ENCODE assay signal across 29 mouse cellular contexts in the genomic region with DNA sequence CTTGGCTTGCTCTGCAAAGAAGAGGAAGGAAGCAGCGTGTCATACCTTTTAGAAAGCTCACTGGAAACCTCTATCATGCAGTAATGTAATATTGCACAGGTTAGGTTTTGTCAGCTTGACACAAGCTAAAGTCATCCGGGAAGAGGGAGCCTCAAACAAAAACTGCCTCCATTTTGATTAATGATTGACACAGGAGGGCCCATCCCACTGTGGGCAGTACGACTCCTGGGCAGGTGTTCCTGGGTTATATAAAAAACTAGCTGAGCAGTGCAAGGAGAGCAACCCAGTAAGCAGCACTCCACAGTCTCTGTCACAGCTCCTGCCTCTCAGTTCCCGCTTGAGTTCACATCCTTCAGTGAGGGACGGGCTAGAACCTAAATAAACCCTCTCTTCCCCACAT. TPM values are rescaled to one million over a fixed set of nuclear protein-coding genes. Genes with fewer than 3 reads are reported as not detected.
A peak's percentile ranks its signal among the peaks of the same experiment; 100 is the strongest.
DNase-seq lines count a peak whose midpoint lies in the region; ATAC-seq lines count a peak whose summit lies in the region.
"Had no signal": no experiment of that assay in that cellular context is flagged by ENCODE, and none has a peak within 500 bp of the region (broad histone marks: within the 10 kb centered on the region; RNA-seq: fewer than 3 reads in every experiment).

No protein-coding gene starts in this region.

- no peaks in the 10 kb centered on the region for H3K9me3 ChIP-seq in kidney, embryonic 14.5 days (ENCODE audit: control insufficient read depth, low read length)
- H3K9me3 ChIP-seq: forebrain, embryonic 10.5 days; forebrain, embryonic 13.5 days; G1E; heart, embryonic 12.5 days; heart, embryonic 15.5 days had no signal

- 84% methylated on average over 5 of the region's 5 CpGs for WGBS in kidney, embryonic 14.5 days

- peaks cover 4% of the 10 kb centered on the region for H3K4me1 ChIP-seq in kidney, embryonic 14.5 days (ENCODE audit: control insufficient read depth, insufficient read depth, low read length)

- no peak overlapping the region for H3K9ac ChIP-seq in kidney, embryonic 14.5 days (ENCODE audit: low read depth, low read length)
- H3K9ac ChIP-seq: forebrain, embryonic 13.5 days; forebrain, postnatal 0 days; heart, embryonic 12.5 days; heart, embryonic 15.5 days; hindbrain, embryonic 14.5 days had no signal

- peaks cover 47% of the 10 kb centered on the region for H3K36me3 ChIP-seq in kidney, embryonic 14.5 days (ENCODE audit: control insufficient read depth, insufficient read depth, low read length)

- H3K27me3 ChIP-seq in kidney, embryonic 14.5 days (ENCODE audit: control insufficient read depth, insufficient read depth, low read length), result no peaks in the 10 kb centered on the region
- H3K27me3 ChIP-seq: forebrain, embryonic 13.5 days; heart, embryonic 12.5 days; heart, embryonic 15.5 days; Patski had no signal

- DNase-seq in kidney, adult 11 months, result peak; percentile 35
- DNase-seq in kidney, postnatal 4 days, result no peak
- DNase-seq in kidney, adult 8-10 months, result peak; percentile 39 to 48
- DNase-seq in kidney, postnatal 14 days, result peak; percentile 25
- DNase-seq in kidney, postnatal 36 days, result peak; percentile 45 to 60
- no peak for DNase-seq in lung, postnatal 4 days
- DNase-seq: adrenal gland, postnatal 10 days; adrenal gland, postnatal 36 days; B cell, adult 2 months; cerebellum, adult 18-20 months; cerebellum, adult 9-10 months; cerebellum, postnatal 14 days; forebrain, postnatal 0 days; gastrocnemius, adult 2 months; gastrocnemius, postnatal 14 days; heart, adult 18-20 months; heart, postnatal 10 days; heart, postnatal 4 days had no signal

- no peak overlapping the region for H3K27ac ChIP-seq in kidney, embryonic 14.5 days (ENCODE audit: low read depth, low read length)
- H3K27ac ChIP-seq: forebrain, embryonic 10.5 days; forebrain, embryonic 13.5 days; gastrocnemius, adult 2 months; heart, embryonic 15.5 days; hindbrain, embryonic 14.5 days had no signal

- H3K4me3 ChIP-seq in kidney, embryonic 14.5 days (ENCODE audit: low read length), result no peak overlapping the region
- H3K4me3 ChIP-seq: forebrain, embryonic 13.5 days; gastrocnemius, adult 2 months; heart, embryonic 12.5 days; heart, embryonic 15.5 days had no signal

- H3K4me2 ChIP-seq in kidney, embryonic 14.5 days (replicated peaks; ENCODE audit: low read depth, low read length), result no peak overlapping the region
- H3K4me2 ChIP-seq: forebrain, embryonic 13.5 days; heart, embryonic 12.5 days; heart, embryonic 15.5 days; hindbrain, embryonic 14.5 days had no signal

- ATAC-seq in kidney, embryonic 14.5 days (ENCODE audit: low FRiP score, low TSS enrichment), result no peak
- ATAC-seq: forebrain, embryonic 13.5 days; forebrain, postnatal 0 days; Patski had no signal

RNA-seq across cellular contexts. Expression of a gene that starts 2.0 kb away (rescaled TPM):
- 60.9 and 90.5 TPM in 2 replicates for polyA plus RNA-seq in kidney, embryonic 14.5 days (2014; fragmentation: Nextera tagmentation; extraction: Ambion mirVana)

RNA-seq across cellular contexts. Expression of a gene that starts 25.9 kb away (rescaled TPM):
- 10.9 and 14.0 TPM in 2 replicates for polyA plus RNA-seq in kidney, embryonic 14.5 days (2014; fragmentation: Nextera tagmentation; extraction: Ambion mirVana)

RNA-seq across cellular contexts. Expression of a gene that starts 54.0 kb away (rescaled TPM):
- polyA plus RNA-seq in kidney, embryonic 14.5 days (2014; fragmentation: Nextera tagmentation; extraction: Ambion mirVana), result 0.29 and 0.47 TPM in 2 replicates
- polyA plus RNA-seq: embryonic facial prominence, embryonic 11.5 days; G1E had no signal

RNA-seq across cellular contexts. Expression of a gene that starts 54.5 kb away (rescaled TPM):
- 4.6 and 5.7 TPM in 2 replicates for polyA plus RNA-seq in kidney, embryonic 14.5 days (2014; fragmentation: Nextera tagmentation; extraction: Ambion mirVana)
- polyA plus RNA-seq: forebrain, embryonic 10.5 days; G1E had no signal

RNA-seq across cellular contexts. Expression of a gene that starts 56.9 kb away (rescaled TPM):
- polyA plus RNA-seq in kidney, embryonic 14.5 days (2014; fragmentation: Nextera tagmentation; extraction: Ambion mirVana), result 3.6 and 4.5 TPM in 2 replicates
- polyA plus RNA-seq: forebrain, embryonic 13.5 days; forebrain, postnatal 0 days; frontal cortex, adult 2 months; G1E; heart, embryonic 12.5 days; hindbrain, embryonic 11.5 days; hindbrain, embryonic 14.5 days; Patski had no signal

Comparison
In these comparisons a context has a peak if more than half of its experiments do, and no peak if none do; other contexts are left out.
1. DNase-seq: peak in kidney, adult 11 months (single experiment), kidney, adult 8-10 months (2 of 2), kidney, postnatal 14 days (single experiment) and kidney, postnatal 36 days (2 of 2); none in kidney, postnatal 4 days (0 of 2) and lung, postnatal 4 days (0 of 2).